Mouse (Mus musculus) T-helper 1 cell (primary cell): ENCODE results near the gene Rbm4.

Experiments used
- in situ Hi-C: fragments of 300-600 bp; cut with MboI, MseI; formaldehyde crosslinking; loops from one replicate; pipeline ENCODE4 v1.15.1; 2025; ENCODE audit warnings: high pct_unique_total_duplicates

Gene Rbm4

GRCm38 (mm10) chr19:4743524-4743923 lies 50.2 kb downstream of the Rbm4 start:
- in situ Hi-C loops = loop anchor here (5.0 kb wide), 1 partner anchor 96 kb away; no protein-coding TSS in a partner anchor

GRCm38 (mm10) chr19:4742229-4742628 lies 51.5 kb downstream of the Rbm4 start:
- in situ Hi-C loops = loop anchor here (5.0 kb wide), 1 partner anchor 95 kb away; no protein-coding TSS in a partner anchor

GRCm38 (mm10) chr19:4741482-4741881 lies 52.2 kb downstream of the Rbm4 start:
- in situ Hi-C loops = loop anchor here (5.0 kb wide), 1 partner anchor 94 kb away; no protein-coding TSS in a partner anchor

GRCm38 (mm10) chr19:4739762-4740161 lies 53.9 kb downstream of the Rbm4 start:
- in situ Hi-C loops = loop anchor here (5.0 kb wide), 1 partner anchor 92 kb away; no protein-coding TSS in a partner anchor

GRCm38 (mm10) chr19:4739053-4739452 lies 54.6 kb downstream of the Rbm4 start:
- in situ Hi-C loops = no loop called here

GRCm38 (mm10) chr19:4737866-4738265 lies 55.8 kb downstream of the Rbm4 start:
- in situ Hi-C loops = no loop called here
